Mouse (Mus musculus) lung, embryonic 16.5 days (tissue): Measurements from ENCODE around the gene Mcts2. TPM values are rescaled to one million over a fixed set of nuclear protein-coding genes. Genes with fewer than 3 reads are reported as not detected.

Source experiments
- ATAC-seq: fragments of 200-750 bp; cut with Nextera tagmentation; 2 replicates; pipeline ENCODE4 v1.8.0; 2017; ENCODE audit warnings: low read depth, mild to moderate bottlenecking, moderate library complexity
- H3K27ac ChIP-seq: fragments of 300-500 bp; sonication (generic); 2 replicates; pipeline ENCODE4 v1.5.1; 2014; ENCODE audit warnings: mild to moderate bottlenecking, control low read depth, low read length
- H3K27me3 ChIP-seq: fragments of 300-500 bp; sonication (generic); 2 replicates; pipeline ENCODE4 v1.6.1; 2014; ENCODE audit warnings: low read depth, low read length, mixed read lengths; ENCODE audit not compliant: control insufficient read depth, insufficient read depth
- H3K36me3 ChIP-seq: fragments of 300-500 bp; sonication (generic); 2 replicates; pipeline ENCODE4 v1.6.1; 2014; ENCODE audit warnings: low read length; ENCODE audit not compliant: control insufficient read depth, insufficient read depth
- H3K4me1 ChIP-seq: fragments of 300-500 bp; sonication (generic); replicated peaks from 2 replicates; pipeline ENCODE4 v1.6.1; 2014; ENCODE audit warnings: low read length, mixed read lengths; ENCODE audit not compliant: control insufficient read depth, insufficient read depth
- H3K4me2 ChIP-seq: fragments of 300-500 bp; sonication (generic); 2 replicates; pipeline ENCODE4 v1.6.1; 2014; ENCODE audit warnings: low read depth, low read length, control low read depth
- H3K4me3 ChIP-seq: fragments of 300-500 bp; sonication (generic); 2 replicates; pipeline ENCODE4 v1.5.1; 2014; ENCODE audit warnings: mild to moderate bottlenecking, low read length, control low read depth
- H3K9ac ChIP-seq: fragments of 300-500 bp; sonication (generic); 2 replicates; pipeline ENCODE4 v1.6.1; 2014; ENCODE audit warnings: low read length, control low read depth
- H3K9me3 ChIP-seq: fragments of 300-500 bp; sonication (generic); 2 replicates; pipeline ENCODE4 v1.6.1; 2016; ENCODE audit warnings: low read length; ENCODE audit not compliant: control insufficient read depth
- WGBS: fragments of 180-500 bp; shearing (Covaris S2); extraction: QIAGEN DNeasy Blood & Tissue Kit; methylation state at CpG from one replicate; pipeline ENCODE4 v1.1.7; 2014; 5-methylcytosine and 5-hydroxymethylcytosine counted together
- polyA plus RNA-seq: library from polyadenylated mRNA; unstranded; fragments of >200 nt; fragmentation: Nextera tagmentation; extraction: Ambion mirVana; gene quantifications from 2 replicates; pipeline ENCODE4 v1.2.1, GENCODE M21; 2015

Gene Mcts2
- polyA plus RNA-seq, 1 experiment from 2014 or later, result 26.1 TPM

GRCm38 (mm10) chr2:152678925-152679324 is 7.9 kb upstream of the Mcts2 start:
- Histone ChIP-seq H3K4me1 (0 out of 2 replicates have a peak, but pooled peaks cover 2% of the 10 kb centered on the region), H3K4me3 (no peak overlapping the region), H3K4me2 (no peak overlapping the region), H3K9me3 (no peaks in the 10 kb centered on the region), H3K9ac (no peak overlapping the region), H3K27me3 (no peaks in the 10 kb centered on the region), H3K27ac (no peak overlapping the region), H3K36me3 (peaks cover 62% of the 10 kb centered on the region)
- no peak for ATAC-seq
- 87% methylated on average over 5 of the region's 5 CpGs for WGBS

GRCm38 (mm10) chr2:152679701-152680355 is 7.0 kb upstream of the Mcts2 start:
- WGBS, result 76% methylated on average over 8 of the region's 8 CpGs
- H3K9me3 ChIP-seq, result no peaks in the 10 kb centered on the region
- H3K4me1 ChIP-seq, result no peaks in the 10 kb centered on the region
- no peak overlapping the region for H3K4me3 ChIP-seq
- no peak overlapping the region for H3K4me2 ChIP-seq
- ATAC-seq, result no peak
- H3K36me3 ChIP-seq, result peaks cover 71% of the 10 kb centered on the region
- no peak overlapping the region for H3K27ac ChIP-seq
- no peaks in the 10 kb centered on the region for H3K27me3 ChIP-seq
- no peak overlapping the region for H3K9ac ChIP-seq

DNA sequence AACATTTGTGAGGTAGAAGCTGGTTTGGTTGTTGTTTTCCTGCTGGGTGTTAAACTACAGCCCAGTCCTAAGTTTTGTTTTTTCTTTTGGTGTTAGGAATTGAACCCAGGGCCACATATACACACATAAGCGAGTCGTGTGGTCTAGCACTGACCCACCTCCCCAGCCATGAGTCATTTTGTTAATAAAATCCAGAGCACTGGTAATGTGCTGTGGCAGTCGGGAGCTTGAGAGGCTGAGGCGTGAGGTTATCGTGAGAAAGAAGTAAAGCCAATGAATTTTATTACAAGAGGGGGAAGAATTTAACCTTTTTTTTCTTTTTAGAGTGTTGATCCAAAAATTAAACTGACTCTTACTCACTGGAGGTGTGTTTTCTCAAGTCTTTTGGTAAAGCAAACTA is 3.7 kb upstream of the Mcts2 start:
- no peak for ATAC-seq
- whole genome bisulfite sequencing, result 87% methylated on average over 5 of the region's 5 CpGs
- H3K36me3 ChIP-seq, result peaks cover 82% of the 10 kb centered on the region
- H3K9me3 ChIP-seq, result peaks cover 8% of the 10 kb centered on the region
- H3K4me2 ChIP-seq, result no peak overlapping the region
- H3K9ac ChIP-seq, result no peak overlapping the region
- no peak overlapping the region for H3K27ac ChIP-seq
- no peak overlapping the region for H3K4me3 ChIP-seq
- H3K27me3 ChIP-seq, result no peaks in the 10 kb centered on the region
- H3K4me1 ChIP-seq, result peaks cover 3% of the 10 kb centered on the region; the same call in 1 of the 2 replicates

- ATAC-seq, result no peak
- Histone ChIP-seq H3K27ac (peak overlapping the region; percentile 38; the same call in 1 of the 2 replicates), H3K36me3 (peaks cover 67% of the 10 kb centered on the region), H3K4me2 (peak overlapping the region; percentile 49), H3K9ac (peak overlapping the region; percentile 57), H3K9me3 (peaks cover 8% of the 10 kb centered on the region), H3K27me3 (no peaks in the 10 kb centered on the region), H3K4me3 (peak overlapping the region; percentile 59), H3K4me1 (peaks cover 3% of the 10 kb centered on the region; the same call in 1 of the 2 replicates)
- 58% methylated on average over 12 of the region's 12 CpGs for WGBS
Measured at GRCm38 (mm10) chr2:152686399-152686798, 436 bp upstream of the Mcts2 start.

GRCm38 (mm10) chr2:152691564-152692217 is 4.9 kb downstream of the Mcts2 start:
- peaks cover 24% of the 10 kb centered on the region for H3K36me3 ChIP-seq
- WGBS, result 70% methylated on average over 7 of the region's 7 CpGs
- no peak for ATAC-seq

DNA sequence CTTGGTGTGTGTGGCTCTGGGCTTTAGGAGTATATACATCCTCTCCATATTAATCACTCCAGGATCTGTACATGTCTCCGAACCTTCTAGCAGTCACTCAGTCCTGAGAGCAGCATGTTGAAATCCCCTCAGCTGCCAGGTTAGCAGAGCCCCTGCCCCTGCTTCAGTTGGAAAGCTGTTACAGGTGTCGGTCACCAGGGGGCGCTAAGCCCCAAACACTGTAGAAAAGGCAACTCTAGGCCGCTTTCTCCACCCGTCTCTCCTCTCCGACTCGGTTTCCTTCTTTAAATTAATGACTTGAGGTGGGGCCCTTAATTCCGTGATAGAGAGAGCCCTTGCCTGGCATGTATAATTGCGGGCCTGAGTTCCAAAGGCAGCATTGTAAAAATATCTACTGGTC is 6.4 kb downstream of the Mcts2 start:
- Histone ChIP-seq H3K9me3 (no peaks in the 10 kb centered on the region), H3K27ac (peak overlapping the region; percentile 48), H3K4me3 (no peak overlapping the region), H3K4me2 (peak overlapping the region; percentile 42), H3K36me3 (peaks cover 14% of the 10 kb centered on the region), H3K9ac (peak overlapping the region; percentile 45), H3K4me1 (peaks cover 19% of the 10 kb centered on the region), H3K27me3 (no peaks in the 10 kb centered on the region)
- ATAC-seq, result peak; percentile 12; the same call in 1 of the 2 replicates
- WGBS, result 9% methylated on average over 9 of the region's 9 CpGs

More at GRCm38 (mm10) chr2:152691564-152692217, 4.9 kb downstream of the Mcts2 start:
- Histone ChIP-seq H3K9ac (no peak overlapping the region), H3K4me3 (no peak overlapping the region), H3K9me3 (peaks cover 5% of the 10 kb centered on the region; the same call in 1 of the 2 replicates), H3K4me1 (peaks cover 19% of the 10 kb centered on the region), H3K4me2 (no peak overlapping the region), H3K27ac (no peak overlapping the region), H3K27me3 (no peaks in the 10 kb centered on the region)

DNA sequence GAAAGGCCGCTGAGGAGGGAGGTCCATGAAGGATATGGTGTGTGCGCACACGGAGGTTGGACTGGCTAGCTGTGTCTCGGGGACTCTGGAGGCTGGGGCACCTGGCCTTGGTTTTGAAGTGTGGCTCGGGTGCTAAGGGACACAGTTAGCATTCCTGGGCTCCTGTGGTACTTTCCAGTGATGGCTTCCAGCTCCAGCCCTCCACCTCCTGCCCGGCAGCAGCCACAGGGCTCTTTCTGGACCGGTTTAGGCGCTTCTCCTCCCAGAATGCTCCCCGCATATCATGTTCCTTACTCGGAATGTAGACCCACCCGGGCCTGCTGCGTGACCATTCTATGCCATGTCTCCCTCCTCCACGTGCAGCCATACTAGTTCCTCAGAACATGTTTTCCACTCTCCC is 6.9 kb downstream of the Mcts2 start:
- Histone ChIP-seq H3K36me3 (peaks cover 12% of the 10 kb centered on the region), H3K27ac (peak overlapping the region; percentile 48), H3K9ac (peak overlapping the region; percentile 45), H3K27me3 (no peaks in the 10 kb centered on the region), H3K4me3 (no peak overlapping the region), H3K9me3 (no peaks in the 10 kb centered on the region), H3K4me1 (peaks cover 19% of the 10 kb centered on the region), H3K4me2 (peak overlapping the region; percentile 42)
- 82% methylated on average over 13 of the region's 13 CpGs for WGBS
- no peak for ATAC-seq

GRCm38 (mm10) chr2:152694708-152695107 is 7.9 kb downstream of the Mcts2 start:
- H3K4me3 ChIP-seq, result no peak overlapping the region
- H3K27me3 ChIP-seq, result no peaks in the 10 kb centered on the region
- peak overlapping the region; percentile 48 for H3K27ac ChIP-seq
- H3K36me3 ChIP-seq, result peaks cover 9% of the 10 kb centered on the region
- H3K4me1 ChIP-seq, result peaks cover 19% of the 10 kb centered on the region
- H3K9ac ChIP-seq, result no peak overlapping the region
- H3K4me2 ChIP-seq, result no peak overlapping the region
- WGBS, result 34% methylated on average over 7 of the region's 7 CpGs
- no peaks in the 10 kb centered on the region for H3K9me3 ChIP-seq
- ATAC-seq, result peak; percentile 83

- H3K9me3 ChIP-seq, result no peaks in the 10 kb centered on the region
- H3K4me1 ChIP-seq, result peaks cover 19% of the 10 kb centered on the region
- 64% methylated on average over 10 of the region's 10 CpGs for WGBS
- peaks cover 18% of the 10 kb centered on the region for H3K36me3 ChIP-seq
- H3K4me3 ChIP-seq, result no peak overlapping the region
- no peak overlapping the region for H3K4me2 ChIP-seq
- H3K27ac ChIP-seq, result peak overlapping the region; percentile 48
- no peaks in the 10 kb centered on the region for H3K27me3 ChIP-seq
- peak overlapping the region; percentile 67 for H3K9ac ChIP-seq
- no peak for ATAC-seq
Measured at GRCm38 (mm10) chr2:152696016-152696415, 9.2 kb downstream of the Mcts2 start.
